Mouse (Mus musculus) intestine, embryonic 16.5 days (tissue): ENCODE data around the gene Tex13c1. TPM values are rescaled to one million over a fixed set of nuclear protein-coding genes. Genes with fewer than 3 reads are reported as not detected.

Source experiments
- ATAC-seq: fragments of 200-750 bp; cut with Nextera tagmentation; 2 replicates; pipeline ENCODE4 v1.8.0; 2017; ENCODE audit warnings: moderate TSS enrichment, moderate library complexity
- H3K27ac ChIP-seq: fragments of 300-500 bp; sonication (generic); 2 replicates; pipeline ENCODE4 v1.5.1; 2014; ENCODE audit warnings: mild to moderate bottlenecking, low read length
- H3K27me3 ChIP-seq: fragments of 300-500 bp; sonication (generic); replicated peaks from 2 replicates; pipeline ENCODE4 v1.6.1; 2014; ENCODE audit warnings: low read length, control low read depth, mixed read lengths; ENCODE audit not compliant: control insufficient read depth, insufficient read depth
- H3K36me3 ChIP-seq: fragments of 300-500 bp; sonication (generic); 2 replicates; pipeline ENCODE4 v1.6.1; 2014; ENCODE audit warnings: low read length, control low read depth; ENCODE audit not compliant: control insufficient read depth, insufficient read depth
- H3K4me1 ChIP-seq: fragments of 300-500 bp; sonication (generic); 2 replicates; pipeline ENCODE4 v1.6.1; 2014; ENCODE audit warnings: low read length, control low read depth, mixed read lengths; ENCODE audit not compliant: control insufficient read depth, insufficient read depth
- H3K4me2 ChIP-seq: fragments of 300-500 bp; sonication (generic); 2 replicates; pipeline ENCODE4 v1.6.1; 2014; ENCODE audit warnings: low read depth, low read length, control low read depth
- H3K4me3 ChIP-seq: fragments of 300-500 bp; sonication (generic); 2 replicates; pipeline ENCODE4 v1.5.1; 2014; ENCODE audit warnings: mild to moderate bottlenecking, low read length
- H3K9ac ChIP-seq: fragments of 300-500 bp; sonication (generic); 2 replicates; pipeline ENCODE4 v1.6.1; 2014; ENCODE audit warnings: low read depth, low read length
- H3K9me3 ChIP-seq: fragments of 300-500 bp; sonication (generic); 2 replicates; pipeline ENCODE4 v1.6.1; 2016; ENCODE audit warnings: low read length, control low read depth; ENCODE audit not compliant: control insufficient read depth
- WGBS: fragments of 180-500 bp; shearing (Covaris S2); extraction: QIAGEN DNeasy Blood & Tissue Kit; methylation state at CpG from one replicate; pipeline ENCODE4 v1.1.7; 2014; 5-methylcytosine and 5-hydroxymethylcytosine counted together
- polyA plus RNA-seq: library from polyadenylated mRNA; unstranded; fragments of >200 nt; fragmentation: Nextera tagmentation; extraction: Ambion mirVana; gene quantifications from 2 replicates; pipeline ENCODE4 v1.2.1, GENCODE M21; 2015

Tex13c1 gene
- not detected in 2 replicates for polyA plus RNA-seq

GRCm38 (mm10) chrX:43590860-43591259 lies at the start of gene Tex13c1:
Tex13c1 (plus strand) TSS chrX:43591160.
- H3K4me1 ChIP-seq, result no peaks in the 10 kb centered on the region
- H3K4me3 ChIP-seq, result no peak within 1 kb of the TSS
- ATAC-seq, result no peak
- H3K9me3 ChIP-seq, result no peaks in the 10 kb centered on the region
- no peaks in the 10 kb centered on the region for H3K27me3 ChIP-seq
- no peak within 1 kb of the TSS for H3K27ac ChIP-seq
- H3K4me2 ChIP-seq, result no peak within 1 kb of the TSS
- 75% methylated on average over 3 of the region's 3 CpGs for WGBS
- no peak within 1 kb of the TSS for H3K9ac ChIP-seq
- no peaks in the 10 kb centered on the region for H3K36me3 ChIP-seq

Other genes starting within 250 kb of the Tex13c1 start
- gene Tenm1, start 162.0 kb upstream of the Tex13c1 start, polyA plus RNA-seq, result 0.40 and 0.59 TPM in 2 replicates